Mouse (Mus musculus) layer of hippocampus, postnatal 25 days (tissue): ENCODE data around the gene Rnaseh2a. TPM values are rescaled to one million over a fixed set of nuclear protein-coding genes. Genes with fewer than 3 reads are reported as not detected.
A peak's percentile ranks its signal among the peaks of the same experiment; 100 is the strongest.
"Not testable (repeated sequence)": the region's sequence is repeated elsewhere in the genome, so short reads cannot be mapped to it uniquely, and the experiment has no call there.

ENCODE experiments used
- DNase-seq, 2 experiments: peaks; one replicate each; pipeline ENCODE4 v3.0.0; 2022; ENCODE audit warnings: mixed read lengths in 2 of 2, low spot score in 1 of 2; ENCODE audit errors: extremely low spot score in 1 of 2
- microRNA-seq, 2 experiments: library from miRNA; unstranded; fragments of <30 nt; microRNA quantifications; one replicate each; pipeline ENCODE4 v1.2.0; 2021
- total RNA-seq, 2 experiments: library from RNA; stranded (reverse); gene quantifications; 2 replicates each; pipeline ENCODE4 v1.2.3; 2021

Gene Rnaseh2a
- total RNA-seq, 2 experiments from 2014 or later, result 37.1 to 41.5 TPM

GRCm38 (mm10) chr8:84909162-84909767, 60.3 kb downstream of the Rnaseh2a start:
- DNase-seq, result no peak

GRCm38 (mm10) chr8:84908421-84909161, 61.0 kb downstream of the Rnaseh2a start, which contains the start of gene Dnase2a:
TSS of gene Dnase2a (plus strand) at chr8:84908560.
- peak in 1 of 2 experiments; percentile 61 for DNase-seq

DNA sequence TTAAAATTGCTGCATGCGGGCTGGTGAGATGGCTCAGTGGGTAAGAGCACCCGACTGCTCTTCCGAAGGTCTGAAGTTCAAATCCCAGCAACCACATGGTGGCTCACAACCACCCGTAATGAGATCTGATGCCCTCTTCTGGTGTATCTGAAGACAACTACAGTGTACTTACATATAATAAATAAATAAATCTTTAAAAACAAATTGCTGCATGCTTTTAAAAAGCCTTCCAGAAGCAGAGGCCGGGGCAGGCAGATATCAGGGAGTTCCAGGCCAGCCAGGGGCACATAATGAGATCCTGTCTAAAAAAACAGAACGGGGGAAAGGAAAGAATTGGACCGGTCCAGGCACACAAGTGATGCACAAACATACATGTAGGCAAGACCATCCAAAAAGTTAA, 61.6 kb downstream of the Rnaseh2a start:
- not testable (repeated sequence) for DNase-seq

DNA sequence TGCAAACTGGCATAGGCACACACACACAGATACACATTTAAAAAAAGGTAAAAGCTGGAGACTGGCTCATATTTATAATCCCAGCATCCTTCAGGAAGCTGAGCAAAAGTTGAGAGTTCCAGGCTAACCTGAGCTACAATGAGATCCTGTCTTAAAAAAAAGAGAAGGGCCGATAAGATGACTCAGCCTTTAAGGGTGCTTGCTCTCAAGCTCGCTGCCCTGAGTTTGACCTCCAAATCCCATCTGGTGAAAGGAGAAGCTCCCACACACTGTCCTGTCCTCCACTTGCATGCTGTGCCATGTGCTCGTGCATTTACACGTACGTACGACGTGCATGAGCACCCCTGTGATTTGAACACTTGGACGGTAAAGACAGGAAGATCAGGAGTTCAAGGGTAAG, 62.1 kb downstream of the Rnaseh2a start:
- DNase-seq, result no peak

DNA sequence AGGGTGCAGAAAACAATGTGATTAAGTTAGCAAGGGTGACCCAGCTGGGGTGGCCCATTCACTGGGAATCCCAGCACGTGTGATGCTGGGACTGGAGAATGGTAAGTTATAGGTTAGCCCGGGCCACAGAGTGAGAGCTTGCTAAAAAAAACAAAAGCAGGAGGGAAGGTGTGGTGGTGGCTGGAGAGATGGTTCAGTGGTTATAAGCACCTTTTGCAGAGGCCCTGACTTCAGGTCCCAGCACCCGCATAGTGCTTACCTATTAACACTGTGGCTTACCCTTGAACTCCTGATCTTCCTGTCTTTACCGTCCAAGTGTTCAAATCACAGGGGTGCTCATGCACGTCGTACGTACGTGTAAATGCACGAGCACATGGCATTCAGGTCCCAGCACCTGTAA, 62.5 kb downstream of the Rnaseh2a start:
- DNase-seq, result no peak

Small RNA genes within 50 kb of the gene (microRNA-seq; reads per million reads assigned to microRNA genes)
- gene Gm24197, result 3.1 to 3.6 reads per million in 2 experiments

Other genes starting within 250 kb of the Rnaseh2a start
- gene G430095P16Rik, start 246.8 kb downstream of the Rnaseh2a start, total RNA-seq, result not detected
- gene Nfix, start 169.4 kb downstream of the Rnaseh2a start, total RNA-seq, result 100 to 1,000 TPM; 406 to 477 TPM
- 10 to 100 TPM in 1 of 2 experiments, 1 to 10 TPM in 1; 9.3 to 10.6 TPM for gene Dand5, start 146.9 kb downstream of the Rnaseh2a start, total RNA-seq
- 10 to 100 TPM; 23.7 to 27.3 TPM for gene Gadd45gip1, start 138.2 kb downstream of the Rnaseh2a start, total RNA-seq
- 10 to 100 TPM; 67.0 to 69.7 TPM for gene Rad23a, start 129.1 kb downstream of the Rnaseh2a start, total RNA-seq
- gene Calr, start 122.8 kb downstream of the Rnaseh2a start, total RNA-seq, result 100 to 1,000 TPM; 473 to 552 TPM
- 10 to 100 TPM; 52.4 to 53.3 TPM for gene Farsa, start 112.8 kb downstream of the Rnaseh2a start, total RNA-seq
- gene Syce2, start 97.7 kb downstream of the Rnaseh2a start, total RNA-seq, result 10 to 100 TPM; 16.5 to 18.0 TPM
- 10 to 100 TPM; 32.4 to 39.7 TPM for gene Gcdh, start 75.8 kb downstream of the Rnaseh2a start, total RNA-seq
- gene Klf1, start 67.8 kb downstream of the Rnaseh2a start, total RNA-seq, result under 1 TPM in 1 of 2 experiments, not detected in 1; 0.17 TPM
- gene Dnase2a, start 61.2 kb downstream of the Rnaseh2a start, total RNA-seq, result 1 to 10 TPM; 3.7 to 4.3 TPM
- gene Mast1, start 32.4 kb downstream of the Rnaseh2a start, total RNA-seq, result 100 to 1,000 TPM in 1 of 2 experiments, 10 to 100 TPM in 1; 75.7 to 100 TPM
- gene Rtbdn, start 22.8 kb downstream of the Rnaseh2a start, total RNA-seq, result 1 to 10 TPM in 1 of 2 experiments, under 1 TPM in 1; 0.47 to 1.3 TPM
- gene Gm49661, start 334 bp downstream of the Rnaseh2a start, total RNA-seq, result not detected
- gene Prdx2, start 180 bp downstream of the Rnaseh2a start, total RNA-seq, result 100 to 1,000 TPM; 335 to 353 TPM
- 10 to 100 TPM; 67.9 to 68.8 TPM for gene Junb, start 9.0 kb upstream of the Rnaseh2a start, total RNA-seq
- 1 to 10 TPM; 7.6 to 9.3 TPM for gene Hook2, start 20.8 kb upstream of the Rnaseh2a start, total RNA-seq
- gene Best2, start 44.8 kb upstream of the Rnaseh2a start, total RNA-seq, result not detected
- 100 to 1,000 TPM; 116 to 128 TPM for gene Asna1, start 55.5 kb upstream of the Rnaseh2a start, total RNA-seq
- gene Trir, start 57.1 kb upstream of the Rnaseh2a start, total RNA-seq, result 100 to 1,000 TPM; 130 to 144 TPM
- gene Tnpo2, start 67.1 kb upstream of the Rnaseh2a start, total RNA-seq, result 100 to 1,000 TPM; 145 to 159 TPM
- 10 to 100 TPM; 19.7 to 27.8 TPM for gene Fbxw9, start 90.3 kb upstream of the Rnaseh2a start, total RNA-seq
- not detected for gene Gm5741, start 98.2 kb upstream of the Rnaseh2a start, total RNA-seq
- gene Dhps, start 102.0 kb upstream of the Rnaseh2a start, total RNA-seq, result 10 to 100 TPM; 57.7 to 62.0 TPM
- gene Wdr83os, start 111.0 kb upstream of the Rnaseh2a start, total RNA-seq, result 10 to 100 TPM; 57.7 to 69.0 TPM
- gene Wdr83, start 111.5 kb upstream of the Rnaseh2a start, total RNA-seq, result 10 to 100 TPM; 28.7 to 32.3 TPM
- 10 to 100 TPM; 36.1 to 41.8 TPM for gene Man2b1, start 113.5 kb upstream of the Rnaseh2a start, total RNA-seq
- gene Zfp791, start 153.3 kb upstream of the Rnaseh2a start, total RNA-seq, result 1 to 10 TPM; 7.0 to 7.1 TPM
- not detected for gene Cks1brt, start 182.2 kb upstream of the Rnaseh2a start, total RNA-seq